Mouse (Mus musculus): ENCODE measurements around the gene Vmn1r218.
"Not testable (repeated sequence)": the region's sequence is repeated elsewhere in the genome, so short reads cannot be mapped to it uniquely, and the experiment has no call there.

Gene Vmn1r218

GRCm38 (mm10) chr13:23133099-23133498, at the start of gene Vmn1r218:
Vmn1r218 (plus strand) TSS chr13:23133155.
- no peak for DNase-seq

- no peak for DNase-seq
Measured at GRCm38 (mm10) chr13:23094386-23094785, 38.6 kb upstream of the Vmn1r218 start.

GRCm38 (mm10) chr13:23118126-23118525, 14.8 kb upstream of the Vmn1r218 start, which contains the start of gene Vmn1r217:
Vmn1r217 (minus strand) TSS chr13:23118226.
- DNase-seq, result not testable (repeated sequence)

GRCm38 (mm10) chr13:23120611-23121010, 12.3 kb upstream of the Vmn1r218 start:
- DNase-seq, result no peak

GRCm38 (mm10) chr13:23133501-23133900, 546 bp downstream of the Vmn1r218 start:
- DNase-seq, result no peak

- no peak for DNase-seq
Measured at GRCm38 (mm10) chr13:23138880-23139279, 5.9 kb downstream of the Vmn1r218 start.

GRCm38 (mm10) chr13:23157848-23158247, 24.9 kb downstream of the Vmn1r218 start:
- DNase-seq, result peak; percentile 53 to 58

GRCm38 (mm10) chr13:23159012-23159411, 26.1 kb downstream of the Vmn1r218 start, which contains the start of gene Vmn1r219:
Vmn1r219 (plus strand) TSS chr13:23159312.
- DNase-seq, result no peak

GRCm38 (mm10) chr13:23166471-23166870, 33.5 kb downstream of the Vmn1r218 start:
- DNase-seq, result not testable (repeated sequence)

GRCm38 (mm10) chr13:23187875-23188274, 54.9 kb downstream of the Vmn1r218 start, which contains the start of gene Vmn1r220:
Vmn1r220 (minus strand) TSS chr13:23187975.
- DNase-seq, result no peak
